Mouse (Mus musculus): Measurements from ENCODE around the gene Mobp.
"Not testable (repeated sequence)": the region's sequence is repeated elsewhere in the genome, so short reads cannot be mapped to it uniquely, and the experiment has no call there.

The Mobp gene

DNA sequence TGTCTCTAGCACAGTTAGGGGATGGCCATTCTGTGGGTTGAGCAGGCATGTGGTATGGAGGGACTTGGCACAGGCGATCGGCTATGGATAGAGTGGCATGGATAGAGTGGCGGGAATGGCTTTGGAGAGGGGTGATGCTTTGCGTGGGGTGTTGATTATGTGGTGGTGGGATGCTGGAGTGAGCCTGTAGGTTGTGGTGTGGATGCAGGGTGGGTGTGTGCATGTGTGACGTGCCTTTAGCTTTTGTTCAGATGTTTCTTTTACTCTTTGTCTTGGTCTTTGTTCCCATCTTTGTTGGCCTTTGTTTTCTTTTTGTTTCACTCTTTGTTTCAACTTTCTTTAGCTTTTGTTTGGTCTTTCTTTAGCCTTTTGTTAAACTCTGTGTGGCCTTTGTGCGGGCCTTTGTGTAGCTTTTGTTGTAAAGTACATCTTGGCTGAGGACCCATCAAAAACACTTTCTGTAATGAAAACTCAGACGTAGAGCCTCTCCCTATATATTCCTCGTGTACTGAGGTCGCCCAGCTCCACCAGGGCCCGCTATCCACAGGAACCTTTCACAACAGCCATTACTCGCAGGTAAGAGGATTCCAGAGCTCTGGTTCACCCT lies at the start of gene Mobp:
Gene Mobp (plus strand): TSS at position 486 of the 607 bp plus-strand sequence.
- no peak for DNase-seq

DNA sequence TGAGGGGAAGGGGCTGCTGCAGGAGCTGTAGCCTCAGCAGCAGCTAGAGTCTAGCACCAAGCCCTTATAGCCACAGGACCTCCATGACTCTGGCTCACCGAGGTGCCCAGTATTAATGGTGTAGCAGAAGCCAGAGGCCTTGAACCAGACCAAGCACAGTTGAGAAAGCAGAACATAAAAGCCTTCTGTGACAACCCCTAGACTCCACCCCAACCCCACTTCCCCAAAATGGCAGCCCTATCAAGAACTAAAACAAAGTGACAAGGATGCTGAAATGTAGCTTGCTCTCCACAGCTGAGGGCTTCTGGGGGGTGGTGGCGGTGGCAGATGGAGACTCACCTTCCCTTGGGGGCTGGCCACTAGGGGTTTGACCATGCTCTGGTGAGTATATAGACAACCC lies 48.3 kb upstream of the Mobp start:
- DNase-seq, result no peak

DNA sequence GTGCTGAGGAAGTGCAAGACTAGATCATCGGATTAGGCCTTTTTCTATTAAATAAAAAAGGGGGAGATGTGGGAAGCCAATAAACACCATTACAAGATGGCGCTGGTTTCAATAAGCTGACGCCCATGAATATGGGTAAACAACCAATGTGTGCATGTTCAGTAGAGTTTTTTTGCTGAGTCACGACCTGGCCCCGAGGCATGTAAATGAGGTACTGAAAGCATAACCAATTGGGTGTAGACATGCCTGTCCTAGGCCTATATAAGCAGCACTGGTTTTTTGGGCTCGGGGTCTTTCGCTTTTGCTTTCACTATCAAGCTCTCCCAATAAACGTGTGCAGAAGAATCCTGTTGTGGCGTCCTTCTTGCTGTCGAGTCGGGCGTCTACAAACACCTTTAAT lies 40.6 kb upstream of the Mobp start:
- DNase-seq, result not testable (repeated sequence)

GRCm38 (mm10) chr9:120110211-120111018 lies 39.1 kb upstream of the Mobp start, which contains the start of gene Slc25a38:
Gene Slc25a38, plus strand, starts transcription at chr9:120110374.
- peak; percentile 96 for DNase-seq

- DNase-seq, result peak in 1 of 2 experiments; percentile 6
Measured at GRCm38 (mm10) chr9:120111156-120111945, 38.2 kb upstream of the Mobp start.

- DNase-seq, result peak in 1 of 2 experiments; percentile 0
Measured at GRCm38 (mm10) chr9:120112472-120112871, 37.0 kb upstream of the Mobp start.

GRCm38 (mm10) chr9:120113456-120113855 lies 36.1 kb upstream of the Mobp start:
- peak in 1 of 2 experiments; percentile 0 for DNase-seq

- DNase-seq, result peak in 1 of 2 experiments; percentile 13
Measured at GRCm38 (mm10) chr9:120114051-120114788, 35.3 kb upstream of the Mobp start.

DNA sequence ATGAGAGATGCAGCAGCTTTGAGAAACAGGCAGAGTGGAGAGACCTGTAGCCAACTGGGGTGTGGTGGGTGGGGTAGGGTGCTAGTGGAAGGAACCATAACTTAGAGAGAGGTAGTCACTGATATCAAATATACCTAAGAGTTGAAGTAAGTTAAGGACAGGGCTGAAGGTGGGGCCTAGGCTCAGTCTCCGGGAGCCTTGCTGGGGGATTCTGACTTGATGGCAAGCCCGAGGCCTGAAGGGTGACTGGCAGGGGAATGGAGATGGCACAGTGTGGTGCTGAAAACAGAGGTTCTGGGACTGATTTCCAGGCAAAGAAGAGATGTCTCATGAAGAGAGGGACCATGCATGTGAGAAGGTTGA lies 34.7 kb upstream of the Mobp start:
- no peak for DNase-seq

GRCm38 (mm10) chr9:120115580-120115979 lies 33.9 kb upstream of the Mobp start:
- DNase-seq, result no peak

GRCm38 (mm10) chr9:120116184-120116624 lies 33.3 kb upstream of the Mobp start:
- DNase-seq, result no peak

DNA sequence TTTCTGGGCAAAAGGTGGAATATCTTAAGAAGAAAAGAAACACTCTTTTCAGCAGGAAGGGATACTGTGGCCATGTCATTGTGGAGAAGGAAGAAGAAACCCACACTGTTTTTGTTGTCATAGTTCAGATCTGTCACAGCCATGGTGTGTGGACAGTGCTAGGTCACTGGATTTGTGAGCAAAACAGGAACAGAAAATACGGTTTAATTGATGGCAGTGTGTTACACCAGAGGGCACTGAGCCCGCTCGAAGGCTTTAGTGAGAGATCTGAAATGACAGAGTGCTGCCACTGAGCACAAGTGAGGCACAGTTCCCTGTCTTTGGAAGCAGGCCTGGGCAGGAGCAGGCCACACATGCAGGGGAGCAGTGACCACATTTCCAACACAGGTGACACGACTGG lies 31.3 kb upstream of the Mobp start:
- DNase-seq, result no peak

GRCm38 (mm10) chr9:120120503-120120902 lies 29.0 kb upstream of the Mobp start:
- no peak for DNase-seq

DNA sequence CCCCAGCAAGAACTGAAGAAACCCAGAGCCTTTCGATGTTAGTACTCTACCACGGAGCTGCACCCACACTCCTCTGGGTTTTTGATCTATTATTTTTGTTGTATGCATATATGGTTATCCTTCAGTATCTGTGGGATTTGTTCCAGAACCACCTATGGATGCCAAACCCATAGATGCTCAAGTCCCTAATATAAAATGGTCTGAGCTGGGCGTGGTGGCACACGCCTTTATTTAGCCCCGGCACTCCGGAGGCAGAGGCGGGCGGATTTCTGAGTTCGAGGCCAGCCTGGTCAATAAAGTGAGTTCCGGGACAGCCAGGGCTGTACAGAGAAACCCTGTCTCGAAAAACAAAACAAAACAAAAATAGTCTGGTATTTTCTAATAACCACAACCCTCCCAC lies 22.6 kb upstream of the Mobp start:
- no peak for DNase-seq

DNA sequence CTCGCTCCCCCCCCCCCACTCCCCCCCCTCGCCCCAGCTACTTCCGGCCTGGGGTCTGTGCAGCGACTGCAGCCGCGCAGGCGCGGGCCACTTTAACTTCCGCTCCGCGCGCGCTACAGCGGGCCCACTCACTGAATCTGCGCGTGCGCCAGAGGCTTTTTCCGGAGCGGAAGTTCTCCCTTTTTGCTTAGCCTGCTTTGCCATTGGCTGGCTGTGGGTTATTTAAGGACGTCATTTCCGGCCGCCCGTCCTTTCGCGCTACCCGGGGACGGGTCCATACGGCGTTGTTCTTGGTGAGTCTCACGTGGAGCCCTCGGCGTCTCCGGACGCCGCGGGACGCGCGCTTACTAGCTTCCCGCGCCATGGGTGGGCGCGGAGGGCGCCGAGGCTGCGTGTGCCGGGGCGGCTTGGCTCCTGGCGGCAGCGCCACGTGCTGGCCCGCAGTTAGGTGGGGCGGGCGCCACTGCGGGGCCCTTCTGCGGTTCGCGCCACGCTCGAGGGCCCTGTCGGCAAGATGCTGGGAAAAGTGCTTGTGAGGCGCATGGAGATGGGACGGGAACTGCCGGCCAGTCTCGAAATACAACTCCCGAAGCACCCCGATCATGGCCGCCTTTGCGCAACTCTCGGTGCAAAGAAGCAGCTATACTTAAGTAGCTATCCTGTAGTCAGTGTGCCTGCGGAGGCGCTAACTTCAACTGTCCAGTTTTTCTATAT lies 21.8 kb upstream of the Mobp start, which contains the start of gene Rpsa:
Gene Rpsa (plus strand): TSS at position 152 of the 714 bp plus-strand sequence.
- DNase-seq, result peak; percentile 98 to 99

DNA sequence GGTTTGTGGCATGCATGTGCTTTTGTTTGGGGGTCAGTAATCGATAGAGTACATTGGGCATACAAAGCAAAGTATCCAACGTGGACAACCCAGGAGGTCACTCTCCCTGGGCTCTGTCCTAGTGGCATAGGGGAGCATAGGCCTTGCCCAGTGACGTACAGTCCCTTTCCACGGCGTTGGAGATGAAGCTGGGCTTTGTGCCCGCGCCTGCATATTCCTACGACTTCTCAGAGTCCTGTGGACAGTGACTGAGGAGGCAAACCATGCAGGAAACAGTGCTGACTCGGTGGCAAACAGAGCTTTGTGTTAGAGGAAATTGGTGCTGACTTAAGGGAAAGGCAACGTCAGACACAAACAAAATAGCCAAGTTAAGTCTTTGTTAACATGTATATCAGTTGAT lies 20.2 kb upstream of the Mobp start:
- DNase-seq, result no peak

GRCm38 (mm10) chr9:120131784-120132288 lies 17.7 kb upstream of the Mobp start:
- no peak for DNase-seq

DNA sequence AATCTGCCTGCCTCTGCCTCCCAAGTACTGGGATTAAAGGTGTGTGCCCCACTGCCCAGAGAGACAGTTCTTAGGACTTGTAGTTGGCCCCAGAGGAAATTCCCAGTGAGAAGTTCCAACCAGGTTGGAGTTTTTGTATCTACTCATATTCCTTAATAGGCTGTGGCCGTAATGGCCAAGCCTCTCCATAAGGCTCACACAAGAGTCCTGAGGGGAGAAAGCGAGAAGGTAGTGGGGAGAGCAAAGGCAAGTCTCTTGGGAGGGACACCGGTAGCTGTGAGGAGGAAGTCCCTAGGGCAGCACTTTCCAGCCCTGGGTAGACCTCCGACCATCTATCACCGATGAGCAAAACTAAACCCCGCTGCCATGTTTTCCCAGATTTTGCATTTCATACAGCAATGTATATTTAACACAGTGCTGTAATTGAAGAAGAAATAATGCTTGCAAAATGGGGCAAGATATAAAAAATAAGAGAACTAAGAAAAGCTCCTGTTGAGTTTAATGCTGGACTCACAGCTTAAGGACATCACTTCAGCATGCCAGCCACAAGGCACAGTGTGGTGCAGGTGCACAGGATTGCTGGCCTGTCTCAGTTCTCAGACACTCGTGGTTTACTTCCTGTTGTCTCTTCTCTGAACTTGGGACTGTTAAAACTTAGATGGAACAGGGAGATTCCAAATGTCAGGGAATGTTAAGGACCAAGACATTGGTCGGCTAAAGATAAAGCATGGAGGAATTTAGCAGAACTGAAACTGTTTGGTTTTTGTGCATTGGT lies 16.3 kb upstream of the Mobp start:
- DNase-seq, result no peak

- DNase-seq, result no peak
Measured at GRCm38 (mm10) chr9:120133755-120134475, 15.6 kb upstream of the Mobp start.

DNA sequence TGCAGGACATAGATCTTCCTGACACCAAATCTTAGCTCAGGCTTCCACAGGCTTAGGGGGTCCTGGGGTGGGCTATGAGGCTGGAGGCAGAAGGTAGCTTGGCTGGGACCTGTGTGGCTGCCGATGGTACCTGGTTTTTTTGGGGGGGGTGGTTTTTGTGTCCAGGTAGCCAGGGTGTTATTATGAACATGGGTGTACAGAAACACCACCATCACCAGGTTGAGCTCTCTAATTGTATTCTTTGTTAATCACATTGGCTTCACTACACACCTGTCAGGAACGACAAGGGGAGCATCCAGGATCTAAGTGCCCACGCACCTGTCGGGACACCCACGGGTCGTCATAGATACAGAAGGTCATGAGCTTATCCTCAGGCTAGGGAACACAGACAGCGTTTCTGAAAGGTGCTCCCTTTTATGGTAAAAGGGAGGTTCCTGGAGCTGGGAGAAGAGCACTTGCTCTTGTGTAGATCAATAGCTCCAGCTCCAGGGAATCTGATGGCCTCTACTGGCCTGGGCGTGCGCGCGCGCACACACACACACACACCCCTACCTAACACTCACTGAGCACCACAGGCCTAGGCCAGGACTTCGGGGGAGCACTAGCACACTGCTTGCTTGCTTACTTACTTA lies 14.9 kb upstream of the Mobp start:
- no peak for DNase-seq

All from lung, postnatal 4 days (tissue).